Mouse (Mus musculus) embryonic facial prominence, embryonic 15.5 days (tissue): Measurements from ENCODE around the gene Lmln. TPM values are rescaled to one million over a fixed set of nuclear protein-coding genes. Genes with fewer than 3 reads are reported as not detected.

Source experiments
- ATAC-seq: fragments of 200-750 bp; cut with Nextera tagmentation; 2 replicates; pipeline ENCODE4 v1.8.0; 2017; ENCODE audit warnings: low read depth, moderate TSS enrichment; ENCODE audit not compliant: insufficient number of reproducible peaks, low FRiP score, low TSS enrichment
- H3K27ac ChIP-seq: fragments of 300-500 bp; sonication (generic); replicated peaks from 2 replicates; pipeline ENCODE4 v1.5.1; 2015; ENCODE audit warnings: mild to moderate bottlenecking, inconsistent platforms
- H3K27me3 ChIP-seq: fragments of 300-500 bp; sonication (generic); 2 replicates; pipeline ENCODE4 v1.6.1; 2015; ENCODE audit warnings: inconsistent platforms
- H3K36me3 ChIP-seq: fragments of 300-500 bp; sonication (generic); 2 replicates; pipeline ENCODE4 v1.6.1; 2015; ENCODE audit warnings: mild to moderate bottlenecking, inconsistent platforms
- H3K4me1 ChIP-seq: fragments of 300-500 bp; sonication (generic); 2 replicates; pipeline ENCODE4 v1.6.1; 2015; ENCODE audit warnings: inconsistent platforms
- H3K4me2 ChIP-seq: fragments of 300-500 bp; sonication (generic); replicated peaks from 2 replicates; pipeline ENCODE4 v1.6.1; 2015; ENCODE audit warnings: mild to moderate bottlenecking, inconsistent platforms
- H3K4me3 ChIP-seq: fragments of 300-500 bp; sonication (generic); replicated peaks from 2 replicates; pipeline ENCODE4 v1.5.1; 2015; ENCODE audit warnings: mild to moderate bottlenecking, inconsistent platforms
- H3K9ac ChIP-seq: fragments of 300-500 bp; sonication (generic); 2 replicates; pipeline ENCODE4 v1.6.1; 2015; ENCODE audit warnings: inconsistent platforms
- H3K9me3 ChIP-seq: fragments of 300-500 bp; sonication (generic); replicated peaks from 2 replicates; pipeline ENCODE4 v1.6.1; 2016; ENCODE audit warnings: inconsistent platforms
- WGBS: fragments of 180-500 bp; shearing (Covaris S2); methylation state at CpG from one replicate; pipeline ENCODE4 v1.1.7; 2015; 5-methylcytosine and 5-hydroxymethylcytosine counted together
- polyA plus RNA-seq: library from polyadenylated mRNA; unstranded; fragments of >200 nt; fragmentation: Nextera tagmentation; extraction: Ambion mirVana; gene quantifications from 2 replicates; pipeline ENCODE4 v1.2.1, GENCODE M21; 2015

Gene Lmln
- polyA plus RNA-seq: 1.9 and 2.3 TPM in 2 replicates

- peak within 1 kb of the TSS; percentile 57 for H3K9ac ChIP-seq
- H3K4me3 ChIP-seq: peak within 1 kb of the TSS; percentile 71
- WGBS: under 1% methylated on average over 64 of the region's 64 CpGs
- peaks cover 31% of the 10 kb centered on the region for H3K36me3 ChIP-seq
- H3K27ac ChIP-seq: peak within 1 kb of the TSS; percentile 72
- H3K9me3 ChIP-seq: no peaks in the 10 kb centered on the region
- peak within 1 kb of the TSS; percentile 92 for H3K4me2 ChIP-seq
- H3K4me1 ChIP-seq: peaks cover 24% of the 10 kb centered on the region
- H3K27me3 ChIP-seq: no peaks in the 10 kb centered on the region
- peak; percentile 98 for ATAC-seq
Measured at GRCm38 (mm10) chr16:33062024-33062681, at the start of gene Lmln. Gene Lmln, plus strand, starts transcription at chr16:33062521.

GRCm38 (mm10) chr16:33013801-33014200 lies 48.5 kb upstream of the Lmln start:
- 92% methylated on average over 5 of the region's 5 CpGs for WGBS

GRCm38 (mm10) chr16:33014921-33015320 lies 47.4 kb upstream of the Lmln start:
- Histone ChIP-seq H3K36me3 (peaks cover 50% of the 10 kb centered on the region), H3K9me3 (no peaks in the 10 kb centered on the region), H3K4me3 (no peak overlapping the region), H3K27ac (no peak overlapping the region), H3K4me2 (no peak overlapping the region), H3K27me3 (no peaks in the 10 kb centered on the region), H3K9ac (no peak overlapping the region), H3K4me1 (no peaks in the 10 kb centered on the region)
- no peak for ATAC-seq
- WGBS: 95% methylated on average over 1 of the region's 1 CpGs

More at GRCm38 (mm10) chr16:33013801-33014200, 48.5 kb upstream of the Lmln start:
- no peak overlapping the region for H3K27ac ChIP-seq
- ATAC-seq: no peak
- H3K9me3 ChIP-seq: no peaks in the 10 kb centered on the region
- no peak overlapping the region for H3K4me3 ChIP-seq
- H3K4me1 ChIP-seq: no peaks in the 10 kb centered on the region
- H3K36me3 ChIP-seq: peaks cover 53% of the 10 kb centered on the region
- no peak overlapping the region for H3K9ac ChIP-seq
- H3K27me3 ChIP-seq: no peaks in the 10 kb centered on the region
- no peak overlapping the region for H3K4me2 ChIP-seq

GRCm38 (mm10) chr16:33015396-33015907 lies 46.9 kb upstream of the Lmln start:
- ATAC-seq: no peak
- Histone ChIP-seq H3K36me3 (peaks cover 44% of the 10 kb centered on the region), H3K9me3 (no peaks in the 10 kb centered on the region), H3K9ac (no peak overlapping the region), H3K4me3 (no peak overlapping the region), H3K4me1 (no peaks in the 10 kb centered on the region), H3K4me2 (no peak overlapping the region), H3K27me3 (no peaks in the 10 kb centered on the region), H3K27ac (no peak overlapping the region)
- WGBS: 93% methylated on average over 3 of the region's 3 CpGs

GRCm38 (mm10) chr16:33015986-33016385 lies 46.3 kb upstream of the Lmln start:
- WGBS: 87% methylated on average over 2 of the region's 2 CpGs
- Histone ChIP-seq H3K27ac (no peak overlapping the region), H3K9ac (no peak overlapping the region), H3K27me3 (no peaks in the 10 kb centered on the region), H3K4me3 (no peak overlapping the region), H3K4me2 (no peak overlapping the region), H3K36me3 (peaks cover 39% of the 10 kb centered on the region), H3K9me3 (no peaks in the 10 kb centered on the region), H3K4me1 (no peaks in the 10 kb centered on the region)
- no peak for ATAC-seq

- Histone ChIP-seq H3K4me3 (no peak overlapping the region), H3K9me3 (no peaks in the 10 kb centered on the region), H3K36me3 (peaks cover 28% of the 10 kb centered on the region), H3K27ac (no peak overlapping the region), H3K4me1 (no peaks in the 10 kb centered on the region), H3K27me3 (no peaks in the 10 kb centered on the region), H3K4me2 (no peak overlapping the region), H3K9ac (no peak overlapping the region)
- ATAC-seq: no peak
- 87% methylated on average over 5 of the region's 5 CpGs for WGBS
Measured at GRCm38 (mm10) chr16:33017677-33018349, 44.5 kb upstream of the Lmln start.

GRCm38 (mm10) chr16:33019117-33019770 lies 43.1 kb upstream of the Lmln start:
- WGBS: 69% methylated on average over 21 of the region's 21 CpGs
- Histone ChIP-seq H3K4me2 (no peak overlapping the region), H3K27ac (no peak overlapping the region), H3K27me3 (no peaks in the 10 kb centered on the region), H3K4me1 (no peaks in the 10 kb centered on the region), H3K4me3 (no peak overlapping the region), H3K9me3 (no peaks in the 10 kb centered on the region), H3K36me3 (peaks cover 15% of the 10 kb centered on the region), H3K9ac (no peak overlapping the region)
- no peak for ATAC-seq

- WGBS: 73% methylated on average over 3 of the region's 3 CpGs
- Histone ChIP-seq H3K4me2 (no peak overlapping the region), H3K27me3 (no peaks in the 10 kb centered on the region), H3K27ac (no peak overlapping the region), H3K9ac (no peak overlapping the region), H3K4me3 (no peak overlapping the region), H3K9me3 (no peaks in the 10 kb centered on the region), H3K4me1 (no peaks in the 10 kb centered on the region), H3K36me3 (no peaks in the 10 kb centered on the region)
- no peak for ATAC-seq
Measured at GRCm38 (mm10) chr16:33021381-33021780, 40.9 kb upstream of the Lmln start.

- Histone ChIP-seq H3K27me3 (no peaks in the 10 kb centered on the region), H3K4me2 (no peak overlapping the region), H3K4me1 (no peaks in the 10 kb centered on the region), H3K9ac (no peak overlapping the region), H3K27ac (no peak overlapping the region), H3K36me3 (no peaks in the 10 kb centered on the region), H3K4me3 (no peak overlapping the region), H3K9me3 (no peaks in the 10 kb centered on the region)
- no peak for ATAC-seq
- 5% methylated on average over 4 of the region's 4 CpGs for WGBS
Measured at GRCm38 (mm10) chr16:33023750-33024149, 38.6 kb upstream of the Lmln start.

- no peak; the same call in 1 of the 2 replicates for ATAC-seq
- H3K27me3 ChIP-seq: no peaks in the 10 kb centered on the region
- no peak overlapping the region for H3K4me3 ChIP-seq
- no peaks in the 10 kb centered on the region for H3K4me1 ChIP-seq
- 44% methylated on average over 8 of the region's 8 CpGs for WGBS
- H3K9ac ChIP-seq: no peak overlapping the region
- no peak overlapping the region for H3K4me2 ChIP-seq
- H3K9me3 ChIP-seq: no peaks in the 10 kb centered on the region
- H3K36me3 ChIP-seq: no peaks in the 10 kb centered on the region
- H3K27ac ChIP-seq: no peak overlapping the region
Measured at GRCm38 (mm10) chr16:33024456-33025104, 37.7 kb upstream of the Lmln start.

- WGBS: 69% methylated on average over 7 of the region's 7 CpGs
- Histone ChIP-seq H3K9ac (no peak overlapping the region), H3K4me3 (no peak overlapping the region), H3K27ac (no peak overlapping the region), H3K36me3 (no peaks in the 10 kb centered on the region), H3K9me3 (no peaks in the 10 kb centered on the region), H3K27me3 (no peaks in the 10 kb centered on the region), H3K4me1 (no peaks in the 10 kb centered on the region), H3K4me2 (no peak overlapping the region)
- ATAC-seq: no peak
Measured at GRCm38 (mm10) chr16:33026357-33026756, 36.0 kb upstream of the Lmln start.
